Mouse (Mus musculus) ES-E14 (cell line): ENCODE measurements at regions not wholly inside any gene's neighbourhood (a gene's known extent, or its start where the extent isn't known, plus 50 kb on each side); places are given as distances from the start of the nearest gene placed in this dataset.

Experiments used
- CHD2 ChIP-seq: IDR thresholded peaks from 2 replicates; pipeline ENCODE4 v1.6.1; 2014; ENCODE audit warnings: mild to moderate bottlenecking, low read depth, low read length, inconsistent platforms
- HCFC1 ChIP-seq: IDR thresholded peaks from 2 replicates; pipeline ENCODE4 v1.6.1; 2012; ENCODE audit warnings: low read length, inconsistent platforms, borderline replicate concordance; ENCODE audit not compliant: insufficient read depth
- MAFK ChIP-seq: IDR thresholded peaks from 2 replicates; pipeline ENCODE4 v1.6.1; 2014; ENCODE audit warnings: mild to moderate bottlenecking, low read depth, low read length, inconsistent platforms; ENCODE audit not compliant: insufficient read depth
- ZC3H11A ChIP-seq: IDR thresholded peaks from 2 replicates; pipeline ENCODE4 v1.6.1; 2012; ENCODE audit warnings: low read depth, mild to moderate bottlenecking, inconsistent platforms, low read length, borderline replicate concordance
- ZNF384 ChIP-seq: IDR thresholded peaks from 2 replicates; pipeline ENCODE4 v1.6.1; 2012; ENCODE audit warnings: low read depth, low read length, inconsistent platforms

DNA sequence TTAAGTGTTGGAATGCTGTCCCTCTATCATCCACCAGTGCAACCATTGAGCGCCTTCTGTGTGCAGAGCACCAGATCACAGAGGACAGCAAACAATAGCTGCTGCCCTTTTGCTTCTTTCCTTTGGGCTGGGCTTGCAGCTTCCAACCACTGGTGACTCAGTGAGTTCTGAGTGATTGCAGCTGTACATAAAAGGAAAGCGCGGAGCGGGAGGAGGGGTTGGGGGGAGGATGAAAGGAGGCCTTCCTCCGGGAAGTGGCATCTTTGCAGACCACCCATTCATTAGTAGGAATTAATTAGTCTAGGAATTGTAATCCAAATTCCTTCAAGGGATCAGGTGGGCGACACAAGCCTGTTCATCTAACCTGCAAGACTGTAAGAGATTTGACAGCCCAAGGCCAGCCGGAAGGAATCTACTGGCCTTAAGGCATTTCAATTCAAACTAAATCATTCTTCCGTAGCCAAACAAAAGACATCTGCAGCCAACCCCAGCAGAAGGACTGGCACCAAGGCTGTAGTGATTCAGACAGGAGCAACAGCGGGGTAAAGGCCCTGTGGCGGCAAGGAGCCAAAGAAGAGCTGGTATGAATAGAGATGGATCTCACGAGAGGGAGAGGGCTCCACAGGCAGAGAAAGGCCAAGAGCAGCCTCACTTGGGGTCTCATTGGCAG is 52.8 kb upstream of the Sgk1 start:
- no peak for TF ChIP-seq HCFC1
- TF ChIP-seq MAFK, result peak; percentile 23; the same call in 1 of the 2 replicates
- no peak for TF ChIP-seq CHD2
- no peak for TF ChIP-seq ZNF384
- TF ChIP-seq ZC3H11A, result no peak
